Comparison of ENCODE assay signal across 9 mouse cellular contexts in genomic region chr7:66841165-66841564, GRCm38 (mm10). TPM values are rescaled to one million over a fixed set of nuclear protein-coding genes. Genes with fewer than 3 reads are reported as not detected.
A peak's percentile ranks its signal among the peaks of the same experiment; 100 is the strongest.
DNase-seq lines count a peak whose midpoint lies in the region; ATAC-seq and TF ChIP-seq lines count a peak whose summit lies in the region.
"Had no signal": no experiment of that assay in that cellular context is flagged by ENCODE, and none has a peak within 500 bp of the region (broad histone marks: within the 10 kb centered on the region; RNA-seq: fewer than 3 reads in every experiment).

No protein-coding gene starts in this region.

- H3K4me2 ChIP-seq in embryonic facial prominence, embryonic 11.5 days (ENCODE audit: low read depth, low read length), result peak overlapping the region; percentile 100; the same call in 1 of the 2 replicates
- peak overlapping the region; percentile 98 for H3K4me2 ChIP-seq in hindbrain, embryonic 12.5 days (replicated peaks)
- peak overlapping the region; percentile 90; the same call in 1 of the 2 replicates for H3K4me2 ChIP-seq in midbrain, embryonic 16.5 days (ENCODE audit: low read length)
- no peak overlapping the region for H3K4me2 ChIP-seq in liver, postnatal 0 days (ENCODE audit: low read depth, low read length)

- intact Hi-C loops in left cerebral cortex, adult 2 months (cut with DNase I), result loop anchor here (5.0 kb wide), 3 partner anchors 146 to 791 kb away; no protein-coding TSS in a partner anchor

- 76% methylated on average over 7 of the region's 7 CpGs for WGBS in embryonic facial prominence, embryonic 11.5 days
- WGBS in hindbrain, embryonic 12.5 days, result 82% methylated on average over 7 of the region's 7 CpGs
- WGBS in midbrain, embryonic 16.5 days, result 84% methylated on average over 7 of the region's 7 CpGs
- WGBS in liver, postnatal 0 days (ENCODE audit: insufficient replicate concordance), result 67% methylated on average over 7 of the region's 7 CpGs

- H3K27ac ChIP-seq in left cerebral cortex, adult 2 months, result peak overlapping the region; percentile 78
- no peak overlapping the region for H3K27ac ChIP-seq in embryonic facial prominence, embryonic 11.5 days (replicated peaks; ENCODE audit: low read depth, low read length)
- no peak overlapping the region for H3K27ac ChIP-seq in hindbrain, embryonic 12.5 days
- H3K27ac ChIP-seq in midbrain, embryonic 16.5 days (ENCODE audit: low read length), result no peak overlapping the region
- no peak overlapping the region for H3K27ac ChIP-seq in liver, postnatal 0 days (ENCODE audit: low read depth)

- peak overlapping the region; percentile 73 for H3K4me3 ChIP-seq in left cerebral cortex, adult 2 months
- 0 out of 2 replicates have a peak overlapping the region, but pooled peaks have one; percentile 66 for H3K4me3 ChIP-seq in embryonic facial prominence, embryonic 11.5 days (ENCODE audit: low read depth, low read length)
- no peak overlapping the region; the same call in 1 of the 2 replicates for H3K4me3 ChIP-seq in hindbrain, embryonic 12.5 days
- H3K4me3 ChIP-seq in midbrain, embryonic 16.5 days (ENCODE audit: low read depth, low read length), result no peak overlapping the region
- H3K4me3 ChIP-seq in liver, postnatal 0 days (ENCODE audit: low read depth, low read length), result no peak overlapping the region
- H3K4me3 ChIP-seq: erythroblast, embryonic 14.5 days had no signal

- H3K36me3 ChIP-seq in embryonic facial prominence, embryonic 11.5 days (replicated peaks; ENCODE audit: control insufficient read depth, insufficient read depth, low read depth, low read length), result no peaks in the 10 kb centered on the region
- no peaks in the 10 kb centered on the region for H3K36me3 ChIP-seq in hindbrain, embryonic 12.5 days
- no peaks in the 10 kb centered on the region for H3K36me3 ChIP-seq in midbrain, embryonic 16.5 days (ENCODE audit: control insufficient read depth, insufficient read depth, low read length)
- no peaks in the 10 kb centered on the region for H3K36me3 ChIP-seq in liver, postnatal 0 days (replicated peaks; ENCODE audit: insufficient read depth, low read length)

- no peak overlapping the region for H3K9ac ChIP-seq in embryonic facial prominence, embryonic 11.5 days (replicated peaks; ENCODE audit: low read length)
- no peak overlapping the region for H3K9ac ChIP-seq in hindbrain, embryonic 12.5 days
- H3K9ac ChIP-seq in midbrain, embryonic 16.5 days (ENCODE audit: low read depth, low read length), result no peak overlapping the region
- H3K9ac ChIP-seq in liver, postnatal 0 days (replicated peaks), result no peak overlapping the region

- no peak for TF ChIP-seq CTCF in left cerebral cortex, adult 2 months (IDR thresholded peaks at IDR 0.05)
- no peak for TF ChIP-seq CTCF in liver, postnatal 0 days (IDR thresholded peaks at IDR 0.05; ENCODE audit: low read depth)

- TF ChIP-seq EP300 in liver, postnatal 0 days (IDR thresholded peaks at IDR 0.05; ENCODE audit: low read depth), result no peak

- H3K4me1 ChIP-seq in embryonic facial prominence, embryonic 11.5 days (ENCODE audit: control insufficient read depth, insufficient read depth, low read length), result peaks cover 7% of the 10 kb centered on the region
- peaks cover 10% of the 10 kb centered on the region; the same call in 1 of the 2 replicates for H3K4me1 ChIP-seq in hindbrain, embryonic 12.5 days
- peaks cover 5% of the 10 kb centered on the region; the same call in 1 of the 2 replicates for H3K4me1 ChIP-seq in midbrain, embryonic 16.5 days (ENCODE audit: control insufficient read depth, insufficient read depth, low read length)
- peaks cover 11% of the 10 kb centered on the region for H3K4me1 ChIP-seq in liver, postnatal 0 days (ENCODE audit: insufficient read depth)

- no peaks in the 10 kb centered on the region for H3K9me3 ChIP-seq in embryonic facial prominence, embryonic 11.5 days (replicated peaks; ENCODE audit: control insufficient read depth, low read length)
- H3K9me3 ChIP-seq in hindbrain, embryonic 12.5 days (replicated peaks), result no peaks in the 10 kb centered on the region
- H3K9me3 ChIP-seq in midbrain, embryonic 16.5 days (replicated peaks; ENCODE audit: control insufficient read depth, low read length, poor library complexity, severe bottlenecking), result no peaks in the 10 kb centered on the region
- H3K9me3 ChIP-seq in liver, postnatal 0 days (ENCODE audit: low read length), result no peaks in the 10 kb centered on the region

- peaks cover 5% of the 10 kb centered on the region for H3K27me3 ChIP-seq in embryonic facial prominence, embryonic 11.5 days (ENCODE audit: control insufficient read depth, insufficient read depth, low read length)
- peaks cover 20% of the 10 kb centered on the region for H3K27me3 ChIP-seq in hindbrain, embryonic 12.5 days
- H3K27me3 ChIP-seq in midbrain, embryonic 16.5 days (ENCODE audit: control insufficient read depth, insufficient read depth, low read depth, low read length), result peaks cover 2% of the 10 kb centered on the region; the same call in 1 of the 2 replicates
- peaks cover 37% of the 10 kb centered on the region for H3K27me3 ChIP-seq in liver, postnatal 0 days (ENCODE audit: insufficient read depth, low read length)

- no peak for DNase-seq in left cerebral cortex, adult 2 months (ENCODE audit: extremely low spot score in 1 of 2, low spot score in 2 of 2)
- no peak for DNase-seq in left cerebral cortex, adult 11 months (ENCODE audit: low spot score)
- no peak for DNase-seq in embryonic facial prominence, embryonic 11.5 days (ENCODE audit: low spot score)
- no peak for DNase-seq in spleen, postnatal 14 days (ENCODE audit: low spot score in 2 of 2)
- no peak for DNase-seq in liver, postnatal 0 days
- DNase-seq in gastrocnemius, postnatal 4 days (ENCODE audit: low spot score in 2 of 2), result no peak

- no peak for ATAC-seq in embryonic facial prominence, embryonic 11.5 days (replicated peaks; ENCODE audit: insufficient number of reproducible peaks, low FRiP score, low TSS enrichment, low read depth)
- no peak for ATAC-seq in hindbrain, embryonic 12.5 days (ENCODE audit: low FRiP score)
- ATAC-seq in midbrain, embryonic 16.5 days, result no peak
- ATAC-seq in liver, postnatal 0 days, result no peak

RNA-seq across cellular contexts. Expression of gene Adamts17, which starts 1.6 kb away (rescaled TPM):
- total RNA-seq in left cerebral cortex, adult 2 months (2021), result 10 to 100 TPM; 13.1 to 13.6 TPM
- polyA plus RNA-seq in embryonic facial prominence, embryonic 11.5 days (2014; fragmentation: Nextera tagmentation; extraction: Ambion mirVana), result 3.0 and 3.2 TPM in 2 replicates
- polyA plus RNA-seq in hindbrain, embryonic 12.5 days (2016; fragmentation: Nextera tagmentation; extraction: Ambion mirVana), result 6.6 and 7.6 TPM in 2 replicates
- 2.6 and 3.4 TPM in 2 replicates for polyA plus RNA-seq in midbrain, embryonic 16.5 days (2015; fragmentation: Nextera tagmentation; extraction: Ambion mirVana)
- polyA plus RNA-seq in liver, postnatal 0 days (2015; fragmentation: Nextera tagmentation; extraction: Ambion mirVana), result 0.02 and 0.05 TPM in 2 replicates
- total RNA-seq in gastrocnemius, postnatal 4 days (2021), result 10 to 100 TPM; 10.5 to 14.1 TPM
- polyA plus RNA-seq: erythroblast, embryonic 14.5 days had no signal

Comparison
In these comparisons a context has a peak if more than half of its experiments do, and no peak if none do; other contexts are left out.
1. H3K4me3 ChIP-seq: peak in left cerebral cortex, adult 2 months (single experiment) and embryonic facial prominence, embryonic 11.5 days (single experiment); none in hindbrain, embryonic 12.5 days (single experiment), midbrain, embryonic 16.5 days (single experiment) and liver, postnatal 0 days (single experiment).